Mouse (Mus musculus) kidney, adult 18-20 months (tissue): ENCODE data around the gene Emid1.

Experiments used
- DNase-seq: peaks from one replicate; pipeline ENCODE4 v3.0.0; 2021

Gene Emid1

GRCm38 (mm10) chr11:5160722-5161485, 8.8 kb upstream of the Emid1 start:
- DNase-seq: peak; percentile 57

GRCm38 (mm10) chr11:5158056-5158455, 6.0 kb upstream of the Emid1 start:
- no peak for DNase-seq

GRCm38 (mm10) chr11:5154961-5155805, 3.1 kb upstream of the Emid1 start:
- DNase-seq: peak; percentile 49

DNA sequence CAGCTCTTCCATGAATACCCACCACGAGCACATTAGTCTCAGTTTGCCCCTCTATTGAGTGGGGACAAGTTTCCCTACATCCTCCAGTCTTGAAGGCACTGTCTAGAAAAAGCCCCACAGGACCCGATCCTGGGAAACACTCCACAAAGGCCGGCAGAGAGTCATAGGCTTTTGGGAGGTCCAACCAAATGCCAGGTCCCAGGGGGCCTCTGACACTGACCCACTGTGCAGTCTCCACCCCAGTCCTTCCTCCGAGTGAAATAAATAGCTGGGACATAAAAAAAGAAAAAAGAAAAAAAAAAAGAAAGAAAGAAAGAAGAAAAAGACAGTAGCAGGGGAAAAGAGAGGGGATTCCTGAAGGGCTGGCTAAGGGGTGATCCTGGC, 818 bp downstream of the Emid1 start:
- DNase-seq: peak; percentile 30

GRCm38 (mm10) chr11:5150416-5151246, 1.4 kb downstream of the Emid1 start:
- DNase-seq: no peak

GRCm38 (mm10) chr11:5149955-5150354, 2.1 kb downstream of the Emid1 start:
- DNase-seq: no peak

- peak; percentile 70 for DNase-seq
These were observed 2.8 kb downstream of the Emid1 start for GRCm38 (mm10) chr11:5149249-5149648.

DNA sequence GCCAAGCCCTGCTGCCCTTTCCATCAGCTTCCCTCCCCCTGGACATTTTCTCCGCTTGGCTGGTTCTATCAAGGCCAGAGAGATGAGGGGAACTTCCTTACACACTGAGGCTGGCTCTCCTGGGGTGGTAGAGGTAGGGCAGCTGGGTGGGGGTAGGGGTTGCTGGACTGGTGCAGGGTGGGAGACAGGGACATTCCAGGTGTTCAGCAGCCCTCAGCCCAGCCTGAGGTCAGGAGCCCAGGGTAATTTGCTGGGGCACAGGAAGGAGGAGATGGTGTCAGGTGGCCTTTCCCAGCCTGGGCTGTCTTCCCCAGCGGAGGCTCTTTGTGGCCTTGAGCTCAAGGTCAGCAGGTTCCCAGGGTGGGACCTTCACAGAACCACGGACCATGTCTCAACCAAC, 6.5 kb downstream of the Emid1 start:
- DNase-seq: no peak

GRCm38 (mm10) chr11:5141965-5142364, 10.1 kb downstream of the Emid1 start:
- no peak for DNase-seq

- no peak for DNase-seq
These were observed 10.8 kb downstream of the Emid1 start for GRCm38 (mm10) chr11:5141252-5141651.

GRCm38 (mm10) chr11:5140619-5141018, 11.4 kb downstream of the Emid1 start:
- DNase-seq: peak; percentile 73

GRCm38 (mm10) chr11:5139372-5139771, 12.7 kb downstream of the Emid1 start:
- DNase-seq: no peak

GRCm38 (mm10) chr11:5138642-5139041, 13.4 kb downstream of the Emid1 start:
- DNase-seq: no peak

- DNase-seq: peak; percentile 60
These were observed 16.1 kb downstream of the Emid1 start for GRCm38 (mm10) chr11:5135914-5136313.

DNA sequence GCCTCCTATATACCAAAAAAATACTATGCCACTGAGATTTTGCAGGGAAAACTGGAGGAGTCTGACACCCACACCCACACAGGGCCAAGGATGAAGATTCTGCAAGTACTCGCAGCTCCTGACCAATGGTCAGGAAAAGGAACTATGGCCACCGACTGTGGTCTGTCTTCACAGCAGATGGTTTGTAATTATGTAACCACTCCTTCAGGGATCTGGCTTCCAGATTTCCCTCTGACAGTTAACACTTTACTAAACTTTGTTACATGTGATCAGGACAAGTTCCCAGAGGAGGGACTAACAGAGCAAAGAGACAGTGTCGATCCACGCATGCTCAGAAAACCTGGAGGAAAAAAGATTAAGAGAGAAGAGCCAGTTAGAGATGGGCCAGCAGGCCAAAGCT, 19.3 kb downstream of the Emid1 start:
- DNase-seq: no peak

GRCm38 (mm10) chr11:5130111-5130665, 21.9 kb downstream of the Emid1 start:
- no peak for DNase-seq

- no peak for DNase-seq
These were observed 23.0 kb downstream of the Emid1 start for GRCm38 (mm10) chr11:5129035-5129480.

DNA sequence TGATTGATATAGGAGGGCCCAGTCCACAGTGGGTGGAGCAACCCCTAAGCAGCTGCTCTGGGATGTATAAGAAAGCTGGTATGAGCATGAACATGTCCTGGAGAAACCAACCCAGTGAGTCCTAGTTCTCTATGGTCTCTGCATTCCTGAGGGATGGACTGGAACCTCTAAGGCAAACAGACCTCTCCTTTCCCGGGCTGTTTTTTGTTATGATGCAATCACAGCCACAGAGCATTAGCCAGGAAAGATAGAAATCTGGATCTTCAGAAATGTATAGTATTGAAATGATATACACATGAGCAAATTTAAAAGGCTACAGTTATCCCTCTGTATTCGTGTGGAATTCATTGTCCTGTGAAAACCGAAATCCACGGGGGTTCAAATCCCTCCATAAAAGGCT, 26.3 kb downstream of the Emid1 start:
- no peak for DNase-seq

DNA sequence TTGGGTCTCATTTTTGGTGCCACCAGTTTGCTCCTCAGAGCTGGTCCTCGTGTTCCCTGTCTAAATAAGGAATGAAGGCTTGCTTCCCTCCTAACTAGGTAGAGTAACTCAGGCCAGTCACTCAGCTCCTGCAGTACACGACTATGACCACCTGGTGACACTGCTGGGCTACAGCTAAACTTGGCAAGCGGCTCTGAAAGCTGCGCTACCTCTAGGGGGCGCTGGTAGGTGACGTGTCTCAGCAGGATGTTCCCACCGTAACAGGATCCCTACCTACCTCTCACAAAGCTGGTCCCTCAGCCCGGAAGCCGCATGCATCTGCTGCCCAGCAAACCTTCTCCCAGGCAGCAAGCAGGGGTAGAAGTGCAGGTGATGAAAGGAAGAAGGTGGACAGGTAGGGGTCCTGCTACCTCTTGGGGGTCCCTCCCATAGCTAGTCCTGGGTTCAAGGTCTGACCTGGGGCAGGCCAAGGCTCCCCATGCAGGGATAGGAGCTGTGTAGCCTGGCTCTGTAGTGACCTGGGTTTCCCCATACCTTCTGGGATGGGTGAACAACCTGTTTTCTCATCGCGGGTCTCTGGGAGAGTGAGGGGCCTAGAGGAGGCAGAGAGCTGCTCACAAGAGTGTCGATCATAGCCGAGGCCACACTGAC, 37.0 kb downstream of the Emid1 start:
- peak; percentile 91 for DNase-seq

DNA sequence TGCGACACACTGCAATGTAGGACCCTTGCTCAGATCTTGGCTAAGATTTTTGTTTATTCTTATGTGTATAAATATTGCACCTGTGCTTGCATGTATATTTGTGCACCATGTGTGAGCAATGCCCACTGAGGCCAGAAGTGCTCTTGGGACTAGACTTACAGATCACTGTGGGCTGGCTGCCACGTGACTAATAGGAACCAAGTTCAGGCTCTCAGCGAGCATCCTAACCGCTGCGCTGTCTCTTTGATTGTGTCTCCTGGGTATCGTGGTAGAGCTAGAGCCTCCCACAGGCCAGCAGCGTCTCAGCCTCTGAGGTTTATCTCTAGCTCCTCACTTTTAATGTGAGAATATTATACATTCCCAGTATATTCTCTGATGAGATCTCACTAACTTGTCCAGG, 38.4 kb downstream of the Emid1 start:
- no peak for DNase-seq

DNA sequence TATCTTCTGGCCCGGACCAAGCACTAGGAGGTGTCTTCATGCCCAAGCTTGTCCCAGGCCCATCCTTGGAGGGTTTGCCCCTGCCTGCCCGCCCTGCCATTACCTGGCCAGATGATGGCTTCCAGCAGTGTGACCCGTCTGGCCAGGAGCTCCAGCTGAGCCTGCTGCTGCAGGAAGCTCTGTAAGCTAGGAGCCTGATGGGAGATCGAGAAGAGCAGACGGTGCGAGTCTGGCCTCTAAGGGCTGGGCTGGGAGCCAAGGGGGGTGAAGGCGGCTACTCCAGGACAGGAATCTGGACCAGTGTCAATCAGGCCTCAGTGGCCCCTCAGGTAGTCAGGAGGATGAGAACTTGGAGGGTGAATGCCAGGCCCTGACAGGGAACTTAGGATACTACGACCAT, 42.6 kb downstream of the Emid1 start:
- no peak for DNase-seq

- no peak for DNase-seq
These were observed 48.0 kb downstream of the Emid1 start for GRCm38 (mm10) chr11:5103986-5104509.
